Mouse (Mus musculus) midbrain, embryonic 15.5 days (tissue): Measurements from ENCODE around the gene Atp13a2. TPM values are rescaled to one million over a fixed set of nuclear protein-coding genes. Genes with fewer than 3 reads are reported as not detected.

Experiments used
- polyA plus RNA-seq: library from polyadenylated mRNA; unstranded; fragments of >200 nt; fragmentation: Nextera tagmentation; extraction: Ambion mirVana; gene quantifications from 2 replicates; pipeline ENCODE4 v1.2.1, GENCODE M21; 2015

Gene Atp13a2
- polyA plus RNA-seq, 1 experiment from 2014 or later, result 189 TPM

Other genes starting within 250 kb of the Atp13a2 start
- gene Padi6, start 244.2 kb upstream of the Atp13a2 start, polyA plus RNA-seq, result 0.12 TPM in 1 of 2 replicates, not detected in the other
- gene Padi4, start 212.6 kb upstream of the Atp13a2 start, polyA plus RNA-seq, result 0.11 and 0.19 TPM in 2 replicates
- not detected in 2 replicates for gene Padi3, start 176.2 kb upstream of the Atp13a2 start, polyA plus RNA-seq
- 0.04 TPM in 1 of 2 replicates, not detected in the other for gene Padi1, start 141.1 kb upstream of the Atp13a2 start, polyA plus RNA-seq
- gene Padi2, start 80.5 kb upstream of the Atp13a2 start, polyA plus RNA-seq, result 1.2 and 1.4 TPM in 2 replicates
- gene Sdhb, start 25.7 kb upstream of the Atp13a2 start, polyA plus RNA-seq, result 442 and 447 TPM in 2 replicates
- 153 and 181 TPM in 2 replicates for gene Mfap2, start 23.5 kb downstream of the Atp13a2 start, polyA plus RNA-seq
- 7.0 and 8.9 TPM in 2 replicates for gene Crocc, start 73.7 kb downstream of the Atp13a2 start, polyA plus RNA-seq
- 55.9 and 56.0 TPM in 2 replicates for gene Necap2, start 91.5 kb downstream of the Atp13a2 start, polyA plus RNA-seq
- gene Spata21, start 101.5 kb downstream of the Atp13a2 start, polyA plus RNA-seq, result 0.27 and 0.87 TPM in 2 replicates
- gene Szrd1, start 152.9 kb downstream of the Atp13a2 start, polyA plus RNA-seq, result 24.4 and 26.0 TPM in 2 replicates
- 28.5 and 30.0 TPM in 2 replicates for gene Fbxo42, start 161.0 kb downstream of the Atp13a2 start, polyA plus RNA-seq
- gene Rsg1, start 227.1 kb downstream of the Atp13a2 start, polyA plus RNA-seq, result 8.7 and 9.9 TPM in 2 replicates